Mouse (Mus musculus): ENCODE measurements around the gene Abr. TPM values are rescaled to one million over a fixed set of nuclear protein-coding genes. Genes with fewer than 3 reads are reported as not detected.

Abr gene
- polyA plus RNA-seq, 1 experiment from 2014 or later, result 32.3 TPM

DNA sequence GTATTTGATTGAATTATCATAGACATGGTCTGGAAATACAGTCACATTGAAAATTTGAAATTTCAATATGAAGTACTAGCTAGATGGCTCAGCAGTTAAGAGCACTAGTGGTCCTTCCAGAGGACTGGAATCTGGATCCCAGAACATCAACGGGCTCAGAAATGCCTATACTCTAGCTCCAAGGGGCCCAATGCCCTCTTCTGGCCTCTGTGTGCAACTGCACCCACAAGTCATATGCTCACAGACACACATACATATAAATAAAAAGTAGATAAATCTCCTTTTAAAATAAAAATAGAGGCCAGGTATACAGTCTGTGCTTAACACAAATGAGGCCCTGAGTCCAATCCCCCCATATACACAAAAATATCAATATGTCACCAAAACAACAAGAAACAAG lies 235.0 kb downstream of the Abr start:
- Histone ChIP-seq H3K27ac (ENCODE audit: low read depth, low read length) (no peak overlapping the region), H3K9ac (ENCODE audit: low read depth, low read length) (no peak overlapping the region), H3K36me3 (ENCODE audit: control insufficient read depth, insufficient read depth) (no peaks in the 10 kb centered on the region), H3K27me3 (replicated peaks; ENCODE audit: control insufficient read depth, insufficient read depth, low read length) (no peaks in the 10 kb centered on the region), H3K4me2 (replicated peaks; ENCODE audit: low read depth) (no peak overlapping the region), H3K9me3 (ENCODE audit: control insufficient read depth) (no peaks in the 10 kb centered on the region), H3K4me1 (replicated peaks; ENCODE audit: control insufficient read depth, insufficient read depth, low read length) (no peaks in the 10 kb centered on the region), H3K4me3 (ENCODE audit: low read depth, low read length) (no peak overlapping the region)
- 90% methylated on average over 1 of the region's 1 CpGs for WGBS
- ATAC-seq, result no peak
- peak; percentile 52 for TF ChIP-seq CTCF (IDR thresholded peaks at IDR 0.05; ENCODE audit: low read depth)

DNA sequence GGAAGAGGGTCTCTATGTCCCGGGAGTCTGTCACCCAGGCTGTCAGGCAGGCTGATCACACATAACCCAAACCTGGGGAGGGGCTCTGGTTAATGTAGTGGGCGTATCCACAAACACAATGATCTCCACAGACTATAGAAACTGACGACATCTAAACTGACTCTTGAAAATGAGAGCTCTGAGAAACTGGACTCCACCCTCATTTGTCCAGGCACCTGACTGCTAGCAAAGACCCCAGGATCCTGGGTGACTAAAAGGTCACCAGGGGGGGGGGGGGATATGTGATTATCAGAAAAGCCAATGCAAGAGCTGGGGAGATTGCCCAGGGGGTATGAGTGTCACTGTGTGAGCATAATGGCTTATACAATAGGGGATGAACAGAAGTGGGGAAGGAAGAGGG lies 236.4 kb downstream of the Abr start:
- Histone ChIP-seq H3K9me3 (ENCODE audit: control insufficient read depth) (no peaks in the 10 kb centered on the region), H3K27me3 (replicated peaks; ENCODE audit: control insufficient read depth, insufficient read depth, low read length) (no peaks in the 10 kb centered on the region), H3K27ac (ENCODE audit: low read depth, low read length) (no peak overlapping the region), H3K9ac (ENCODE audit: low read depth, low read length) (no peak overlapping the region), H3K36me3 (ENCODE audit: control insufficient read depth, insufficient read depth) (no peaks in the 10 kb centered on the region), H3K4me3 (ENCODE audit: low read depth, low read length) (no peak overlapping the region), H3K4me2 (replicated peaks; ENCODE audit: low read depth) (no peak overlapping the region), H3K4me1 (replicated peaks; ENCODE audit: control insufficient read depth, insufficient read depth, low read length) (no peaks in the 10 kb centered on the region)
- ATAC-seq, result no peak
- WGBS, result 65% methylated on average over 3 of the region's 3 CpGs
- TF ChIP-seq CTCF (IDR thresholded peaks at IDR 0.05; ENCODE audit: low read depth), result no peak

DNA sequence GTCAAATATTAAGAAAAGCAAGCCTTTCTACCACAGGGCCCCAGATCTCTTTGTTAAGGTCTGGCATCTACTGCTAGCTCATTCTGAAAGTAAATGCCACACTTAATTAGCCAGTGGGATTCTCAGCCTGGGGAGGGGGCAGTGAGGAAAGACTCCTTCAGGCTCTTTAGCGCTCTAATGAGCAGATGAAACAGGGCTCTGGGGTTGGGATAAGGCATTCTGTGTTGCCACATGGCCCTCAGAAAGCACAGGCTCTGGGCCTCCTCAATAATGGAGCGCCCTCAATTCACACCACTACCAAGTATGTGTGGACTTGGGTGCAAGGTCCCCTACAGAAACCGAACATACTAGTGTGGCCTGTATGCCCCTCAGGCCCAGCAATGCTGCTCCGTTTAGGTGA lies 237.1 kb downstream of the Abr start:
- no peaks in the 10 kb centered on the region for H3K9me3 ChIP-seq (ENCODE audit: control insufficient read depth)
- no peak for ATAC-seq
- no peaks in the 10 kb centered on the region for H3K27me3 ChIP-seq (replicated peaks; ENCODE audit: control insufficient read depth, insufficient read depth, low read length)
- H3K4me3 ChIP-seq (ENCODE audit: low read depth, low read length), result no peak overlapping the region
- no peak overlapping the region for H3K9ac ChIP-seq (ENCODE audit: low read depth, low read length)
- H3K4me2 ChIP-seq (replicated peaks; ENCODE audit: low read depth), result no peak overlapping the region
- H3K27ac ChIP-seq (ENCODE audit: low read depth, low read length), result no peak overlapping the region
- no peaks in the 10 kb centered on the region for H3K4me1 ChIP-seq (replicated peaks; ENCODE audit: control insufficient read depth, insufficient read depth, low read length)
- no peak for TF ChIP-seq CTCF (IDR thresholded peaks at IDR 0.05; ENCODE audit: low read depth)
- no peaks in the 10 kb centered on the region for H3K36me3 ChIP-seq (ENCODE audit: control insufficient read depth, insufficient read depth)
- 85% methylated on average over 4 of the region's 4 CpGs for WGBS

DNA sequence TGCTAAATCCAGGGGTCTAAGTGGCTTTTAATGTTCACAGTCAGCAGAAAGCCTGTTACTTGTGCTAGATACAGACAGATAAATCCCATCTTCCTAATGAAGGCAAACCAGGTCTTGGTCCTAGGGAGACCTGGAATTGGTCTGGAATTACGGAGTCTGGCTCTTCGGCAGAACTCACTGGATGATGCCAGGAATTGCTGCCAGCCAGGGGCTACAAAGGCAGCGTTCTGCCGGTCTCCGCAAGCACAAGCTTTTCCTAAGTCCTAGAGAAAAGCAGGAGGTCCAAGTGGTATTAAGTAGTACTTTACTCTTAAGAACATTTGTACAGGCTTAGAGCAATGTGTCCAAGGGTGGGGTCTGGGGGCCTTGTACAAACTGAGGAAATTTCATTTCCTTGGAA lies 237.8 kb downstream of the Abr start:
- Histone ChIP-seq H3K4me3 (ENCODE audit: low read depth, low read length) (no peak overlapping the region), H3K4me2 (replicated peaks; ENCODE audit: low read depth) (no peak overlapping the region), H3K9ac (ENCODE audit: low read depth, low read length) (no peak overlapping the region), H3K9me3 (ENCODE audit: control insufficient read depth) (no peaks in the 10 kb centered on the region), H3K27me3 (replicated peaks; ENCODE audit: control insufficient read depth, insufficient read depth, low read length) (no peaks in the 10 kb centered on the region), H3K4me1 (replicated peaks; ENCODE audit: control insufficient read depth, insufficient read depth, low read length) (no peaks in the 10 kb centered on the region), H3K27ac (ENCODE audit: low read depth, low read length) (no peak overlapping the region; the same call in 1 of the 2 replicates), H3K36me3 (ENCODE audit: control insufficient read depth, insufficient read depth) (no peaks in the 10 kb centered on the region)
- 74% methylated on average over 5 of the region's 5 CpGs for WGBS
- no peak for TF ChIP-seq CTCF (IDR thresholded peaks at IDR 0.05; ENCODE audit: low read depth)
- no peak for ATAC-seq

DNA sequence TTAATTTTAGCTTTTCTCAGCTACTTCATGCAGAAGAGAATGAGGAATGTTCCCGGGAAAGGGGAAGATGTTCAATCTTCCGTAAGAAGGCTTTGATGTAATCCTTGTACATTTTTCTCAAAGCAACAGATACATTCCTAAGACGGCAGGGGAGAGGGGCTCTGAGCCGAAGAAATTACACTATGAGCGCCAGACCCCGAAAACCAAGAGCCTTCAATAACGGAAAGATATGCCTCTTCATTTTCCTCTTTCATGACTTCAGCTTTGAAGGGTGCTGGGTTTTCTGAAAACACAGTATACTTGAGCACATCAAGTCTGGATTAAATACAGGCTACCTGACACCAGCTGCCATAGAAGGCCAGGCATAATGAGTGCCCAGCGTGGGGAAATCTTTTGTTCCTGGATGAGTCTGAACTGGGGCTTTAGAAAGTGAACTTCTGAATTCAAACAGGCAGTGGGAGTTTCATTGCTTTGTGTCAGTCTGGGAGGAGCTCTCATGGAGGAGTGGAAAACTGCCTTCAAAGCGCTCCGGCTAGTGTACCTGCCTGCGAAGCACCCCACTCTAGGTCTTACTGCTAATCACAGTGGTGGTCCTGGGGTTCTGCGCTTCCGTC lies 239.3 kb downstream of the Abr start:
- H3K4me3 ChIP-seq (ENCODE audit: low read depth, low read length), result no peak overlapping the region
- peak overlapping the region; percentile 41; the same call in 1 of the 2 replicates for H3K27ac ChIP-seq (ENCODE audit: low read depth, low read length)
- no peaks in the 10 kb centered on the region for H3K36me3 ChIP-seq (ENCODE audit: control insufficient read depth, insufficient read depth)
- ATAC-seq, result no peak
- H3K9me3 ChIP-seq (ENCODE audit: control insufficient read depth), result no peaks in the 10 kb centered on the region
- no peak overlapping the region for H3K4me2 ChIP-seq (replicated peaks; ENCODE audit: low read depth)
- no peak for TF ChIP-seq CTCF (IDR thresholded peaks at IDR 0.05; ENCODE audit: low read depth)
- no peaks in the 10 kb centered on the region for H3K4me1 ChIP-seq (replicated peaks; ENCODE audit: control insufficient read depth, insufficient read depth, low read length)
- no peaks in the 10 kb centered on the region for H3K27me3 ChIP-seq (replicated peaks; ENCODE audit: control insufficient read depth, insufficient read depth, low read length)
- H3K9ac ChIP-seq (ENCODE audit: low read depth, low read length), result no peak overlapping the region
- WGBS, result 71% methylated on average over 13 of the region's 13 CpGs

DNA sequence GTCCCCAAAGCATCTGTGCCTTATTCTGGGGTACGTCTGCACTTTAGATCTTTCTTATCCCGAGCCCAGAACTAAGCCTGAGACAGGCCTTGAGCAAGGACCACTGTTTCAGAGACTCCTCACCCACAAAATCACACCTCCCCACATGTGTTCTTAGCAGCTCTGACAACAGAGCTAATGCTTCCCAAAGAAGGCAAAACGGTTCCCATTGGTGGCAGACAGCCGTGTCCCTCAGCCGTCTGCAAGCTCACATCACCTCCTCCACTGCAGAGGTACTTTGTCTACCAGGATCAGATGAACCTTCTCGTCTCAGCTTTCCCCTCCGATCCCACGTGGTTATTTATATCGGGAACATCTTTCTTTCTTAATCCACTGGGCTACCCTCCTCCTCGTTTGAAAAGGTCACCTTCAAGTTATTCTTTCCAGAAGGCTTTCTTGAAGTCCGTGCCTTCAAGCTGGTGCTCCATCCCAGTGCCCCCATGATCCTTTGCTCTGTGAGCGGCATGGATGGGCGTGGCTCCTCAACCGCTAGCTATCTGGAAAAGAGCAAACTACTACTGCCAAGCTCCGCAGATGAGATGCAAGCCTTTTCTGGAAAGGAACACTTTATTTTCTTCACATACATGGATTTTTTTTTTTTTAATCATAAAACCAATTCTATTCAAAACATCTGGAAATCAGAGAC lies 240.8 kb downstream of the Abr start:
- TF ChIP-seq CTCF (IDR thresholded peaks at IDR 0.05; ENCODE audit: low read depth), result no peak
- Histone ChIP-seq H3K27ac (ENCODE audit: low read depth, low read length) (no peak overlapping the region), H3K27me3 (replicated peaks; ENCODE audit: control insufficient read depth, insufficient read depth, low read length) (no peaks in the 10 kb centered on the region), H3K9ac (ENCODE audit: low read depth, low read length) (no peak overlapping the region), H3K36me3 (ENCODE audit: control insufficient read depth, insufficient read depth) (no peaks in the 10 kb centered on the region), H3K4me1 (replicated peaks; ENCODE audit: control insufficient read depth, insufficient read depth, low read length) (no peaks in the 10 kb centered on the region), H3K9me3 (ENCODE audit: control insufficient read depth) (no peaks in the 10 kb centered on the region), H3K4me3 (ENCODE audit: low read depth, low read length) (no peak overlapping the region), H3K4me2 (replicated peaks; ENCODE audit: low read depth) (no peak overlapping the region)
- no peak for ATAC-seq
- WGBS, result 82% methylated on average over 15 of the region's 15 CpGs
